Mouse (Mus musculus): ENCODE data around the gene Gm12253. TPM values are rescaled to one million over a fixed set of nuclear protein-coding genes. Genes with fewer than 3 reads are reported as not detected.

The Gm12253 gene
- 0.36 and 0.42 TPM in 2 replicates for polyA plus RNA-seq (2012; rRNA removed)

DNA sequence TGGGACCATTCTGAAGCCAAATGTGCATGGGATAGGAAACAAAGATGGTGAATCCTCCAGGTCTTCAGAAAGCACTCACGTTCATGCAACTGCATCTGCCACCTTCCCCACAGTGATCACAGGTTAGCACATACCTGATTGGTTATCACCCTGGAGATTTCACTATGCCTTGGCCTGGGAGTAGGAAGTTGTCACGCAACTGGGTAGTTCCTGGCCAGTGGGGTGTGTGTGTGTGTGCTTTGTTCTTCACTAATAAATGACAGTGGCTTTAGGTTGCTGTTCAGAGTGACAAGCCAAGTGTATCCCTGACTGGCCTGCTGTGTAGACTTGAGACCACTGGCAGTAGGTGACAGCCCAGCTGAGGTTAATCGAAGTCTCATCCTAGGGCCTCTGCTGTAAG lies at the start of gene Gm12253:
Gene Gm12253 (plus strand): TSS at position 301 of the 400 bp plus-strand sequence.
- 88% methylated on average over 3 of the region's 3 CpGs for WGBS
- Histone ChIP-seq H3K36me3 (ENCODE audit: control insufficient read depth, insufficient read depth, low read length) (no peaks in the 10 kb centered on the region), H3K4me1 (replicated peaks; ENCODE audit: control insufficient read depth, insufficient read depth, low read length) (peaks cover 7% of the 10 kb centered on the region), H3K27ac (ENCODE audit: control insufficient read depth, insufficient read depth, low read length) (no peak within 1 kb of the TSS), H3K4me3 (ENCODE audit: control insufficient read depth, insufficient read depth, low read length) (no peak within 1 kb of the TSS), H3K27me3 (ENCODE audit: control insufficient read depth, insufficient read depth, low read length) (no peaks in the 10 kb centered on the region)
- no peak for DNase-seq
- no peak for TF ChIP-seq POLR2A (IDR thresholded peaks at IDR 0.05; ENCODE audit: control insufficient read depth, extremely low read depth, insufficient read depth, low read length, poor library complexity)
- no peak for TF ChIP-seq CTCF (IDR thresholded peaks at IDR 0.05; ENCODE audit: borderline replicate concordance, control insufficient read depth, extremely low read depth, insufficient read depth, low read length, poor library complexity)

DNA sequence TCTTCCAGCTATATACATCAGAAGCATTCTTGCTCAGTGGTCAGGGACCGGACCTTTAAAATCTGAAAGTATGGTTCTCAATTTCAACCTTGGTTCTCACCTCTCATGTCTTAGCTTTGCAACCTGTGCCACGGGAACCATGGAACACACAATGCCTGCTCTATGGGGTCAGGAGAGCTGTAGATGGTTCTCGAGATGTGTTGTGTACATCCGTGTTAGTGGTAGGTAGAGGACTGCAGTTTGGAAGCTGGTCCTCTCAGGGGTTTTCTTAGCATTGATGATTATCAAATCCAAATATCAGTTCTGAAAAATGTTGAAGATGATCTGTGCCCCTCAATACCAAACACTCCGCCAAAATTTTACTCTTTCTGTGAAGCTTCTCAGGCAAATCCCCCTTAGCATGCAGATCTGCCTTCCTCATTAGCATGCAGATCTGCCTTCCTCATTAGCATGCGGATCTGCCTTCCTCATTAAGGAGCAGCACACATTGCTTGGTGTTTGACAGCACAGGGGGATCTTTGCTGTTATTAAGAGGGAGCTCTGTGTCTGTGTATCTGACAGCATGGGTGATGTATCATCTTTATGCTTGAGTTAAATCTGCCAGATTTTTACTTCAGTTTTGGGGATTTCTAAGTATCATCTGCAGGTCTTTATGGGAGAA lies 32.2 kb upstream of the Gm12253 start:
- no peak overlapping the region for H3K27ac ChIP-seq (ENCODE audit: control insufficient read depth, insufficient read depth, low read length)
- H3K4me1 ChIP-seq (replicated peaks; ENCODE audit: control insufficient read depth, insufficient read depth, low read length) = no peaks in the 10 kb centered on the region
- DNase-seq = no peak
- H3K27me3 ChIP-seq (ENCODE audit: control insufficient read depth, insufficient read depth, low read length) = no peaks in the 10 kb centered on the region
- no peak overlapping the region for H3K4me3 ChIP-seq (ENCODE audit: control insufficient read depth, insufficient read depth, low read length)
- 65% methylated on average over 6 of the region's 6 CpGs for WGBS
- TF ChIP-seq CTCF (IDR thresholded peaks at IDR 0.05; ENCODE audit: borderline replicate concordance, control insufficient read depth, extremely low read depth, insufficient read depth, low read length, poor library complexity) (no peak), POLR2A (IDR thresholded peaks at IDR 0.05; ENCODE audit: control insufficient read depth, extremely low read depth, insufficient read depth, low read length, poor library complexity) (no peak)
- H3K36me3 ChIP-seq (ENCODE audit: control insufficient read depth, insufficient read depth, low read length) = no peaks in the 10 kb centered on the region

DNA sequence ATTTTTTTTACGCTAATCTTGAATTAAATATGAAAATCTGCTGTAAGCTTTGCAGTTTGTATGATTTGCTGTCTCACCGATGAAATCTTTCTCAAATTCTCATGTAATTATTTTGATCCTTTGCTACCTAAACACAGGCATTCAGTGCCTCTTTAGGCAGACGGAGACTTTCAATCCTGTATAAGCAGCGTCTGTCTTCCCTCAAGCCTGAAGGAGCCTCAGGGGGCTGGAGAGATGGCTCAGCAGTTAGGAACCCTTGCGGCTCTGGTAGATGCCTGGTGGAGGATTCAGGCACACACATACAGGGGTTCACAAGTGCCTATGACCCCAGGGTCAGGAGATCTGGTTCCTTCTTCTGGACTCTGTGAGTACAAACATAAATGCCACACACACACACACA lies 31.7 kb upstream of the Gm12253 start:
- no peak overlapping the region for H3K4me3 ChIP-seq (ENCODE audit: control insufficient read depth, insufficient read depth, low read length)
- no peaks in the 10 kb centered on the region for H3K36me3 ChIP-seq (ENCODE audit: control insufficient read depth, insufficient read depth, low read length)
- TF ChIP-seq CTCF (IDR thresholded peaks at IDR 0.05; ENCODE audit: borderline replicate concordance, control insufficient read depth, extremely low read depth, insufficient read depth, low read length, poor library complexity) (no peak), POLR2A (IDR thresholded peaks at IDR 0.05; ENCODE audit: control insufficient read depth, extremely low read depth, insufficient read depth, low read length, poor library complexity) (no peak)
- no peaks in the 10 kb centered on the region for H3K4me1 ChIP-seq (replicated peaks; ENCODE audit: control insufficient read depth, insufficient read depth, low read length)
- no peak for DNase-seq
- H3K27me3 ChIP-seq (ENCODE audit: control insufficient read depth, insufficient read depth, low read length) = no peaks in the 10 kb centered on the region
- WGBS = 74% methylated on average over 5 of the region's 5 CpGs
- H3K27ac ChIP-seq (ENCODE audit: control insufficient read depth, insufficient read depth, low read length) = no peak overlapping the region

DNA sequence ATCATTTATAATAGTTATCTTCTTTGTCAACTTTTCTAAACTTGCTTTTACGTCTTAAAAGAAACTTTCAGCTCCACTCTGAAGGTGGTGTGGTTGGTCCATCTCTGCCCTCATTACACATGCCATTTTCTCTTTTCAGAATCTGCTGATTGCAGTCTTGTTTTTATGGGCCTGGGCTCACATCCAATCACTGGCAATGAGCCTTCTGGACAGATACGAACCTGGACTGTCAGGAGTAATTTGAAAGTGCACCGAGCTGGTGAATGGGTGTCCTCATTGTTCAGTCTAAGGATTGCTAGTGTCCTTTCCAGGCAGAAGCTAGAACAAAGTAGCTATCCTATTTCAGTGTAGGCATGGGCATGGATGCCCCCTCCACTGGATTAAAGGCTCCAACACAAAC lies 24.3 kb upstream of the Gm12253 start:
- no peak for TF ChIP-seq CTCF (IDR thresholded peaks at IDR 0.05; ENCODE audit: borderline replicate concordance, control insufficient read depth, extremely low read depth, insufficient read depth, low read length, poor library complexity)
- no peak for DNase-seq
- WGBS = 83% methylated on average over 3 of the region's 3 CpGs
- Histone ChIP-seq H3K4me3 (ENCODE audit: control insufficient read depth, insufficient read depth, low read length) (no peak overlapping the region), H3K36me3 (ENCODE audit: control insufficient read depth, insufficient read depth, low read length) (no peaks in the 10 kb centered on the region), H3K4me1 (replicated peaks; ENCODE audit: control insufficient read depth, insufficient read depth, low read length) (no peaks in the 10 kb centered on the region), H3K27ac (ENCODE audit: control insufficient read depth, insufficient read depth, low read length) (no peak overlapping the region), H3K27me3 (ENCODE audit: control insufficient read depth, insufficient read depth, low read length) (no peaks in the 10 kb centered on the region)

DNA sequence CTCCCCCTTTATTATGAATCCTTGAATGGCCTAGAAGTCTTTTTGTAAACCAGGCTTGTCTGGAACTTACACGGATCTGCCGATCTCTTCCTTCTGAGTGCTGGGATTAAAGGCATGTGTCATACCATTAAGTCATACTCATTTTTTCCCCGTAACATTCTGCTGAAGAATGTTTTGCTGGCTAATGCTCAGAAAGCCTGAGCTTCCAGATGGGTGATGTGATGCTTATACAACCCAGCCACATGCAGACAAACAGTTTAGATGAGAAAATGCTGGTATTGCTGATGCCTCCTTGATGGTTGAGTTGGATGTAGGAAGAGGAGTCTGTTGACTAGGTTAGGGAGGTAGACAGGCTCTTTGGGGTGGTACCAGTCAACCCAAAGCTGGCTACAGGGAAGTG lies 14.0 kb upstream of the Gm12253 start:
- DNase-seq = no peak
- no peak overlapping the region for H3K4me3 ChIP-seq (ENCODE audit: control insufficient read depth, insufficient read depth, low read length)
- H3K4me1 ChIP-seq (replicated peaks; ENCODE audit: control insufficient read depth, insufficient read depth, low read length) = no peaks in the 10 kb centered on the region
- no peak for TF ChIP-seq POLR2A (IDR thresholded peaks at IDR 0.05; ENCODE audit: control insufficient read depth, extremely low read depth, insufficient read depth, low read length, poor library complexity)
- TF ChIP-seq CTCF (IDR thresholded peaks at IDR 0.05; ENCODE audit: borderline replicate concordance, control insufficient read depth, extremely low read depth, insufficient read depth, low read length, poor library complexity) = no peak
- no peaks in the 10 kb centered on the region for H3K36me3 ChIP-seq (ENCODE audit: control insufficient read depth, insufficient read depth, low read length)
- no peak overlapping the region for H3K27ac ChIP-seq (ENCODE audit: control insufficient read depth, insufficient read depth, low read length)
- 82% methylated on average over 3 of the region's 3 CpGs for WGBS
- H3K27me3 ChIP-seq (ENCODE audit: control insufficient read depth, insufficient read depth, low read length) = no peaks in the 10 kb centered on the region

DNA sequence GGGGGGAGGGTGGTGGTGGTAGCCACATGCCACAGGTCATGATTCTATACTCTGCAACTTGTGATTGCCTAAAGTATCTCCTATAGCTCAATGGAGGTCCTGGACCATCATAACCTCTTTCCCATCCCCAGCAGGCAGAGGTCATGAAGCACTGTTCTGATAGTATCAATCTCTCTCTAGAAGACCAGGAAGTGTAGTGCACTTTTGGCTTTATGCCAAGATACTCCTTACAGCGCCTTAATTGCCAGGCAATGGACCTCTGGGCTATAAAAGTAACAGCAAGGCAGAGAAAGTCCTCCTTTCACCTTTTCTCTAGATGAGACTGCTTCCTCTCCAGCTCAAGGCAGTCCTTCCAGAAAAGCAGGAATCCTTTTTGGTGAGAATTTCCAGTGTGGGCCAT lies 11.5 kb upstream of the Gm12253 start, which contains the start of gene 1810065E05Rik:
Gene 1810065E05Rik (plus strand): TSS at position 297 of the 400 bp plus-strand sequence.
- Histone ChIP-seq H3K27ac (ENCODE audit: control insufficient read depth, insufficient read depth, low read length) (no peak within 1 kb of the TSS), H3K36me3 (ENCODE audit: control insufficient read depth, insufficient read depth, low read length) (no peaks in the 10 kb centered on the region), H3K27me3 (ENCODE audit: control insufficient read depth, insufficient read depth, low read length) (no peaks in the 10 kb centered on the region), H3K4me1 (replicated peaks; ENCODE audit: control insufficient read depth, insufficient read depth, low read length) (no peaks in the 10 kb centered on the region), H3K4me3 (ENCODE audit: control insufficient read depth, insufficient read depth, low read length) (no peak within 1 kb of the TSS)
- TF ChIP-seq CTCF (IDR thresholded peaks at IDR 0.05; ENCODE audit: borderline replicate concordance, control insufficient read depth, extremely low read depth, insufficient read depth, low read length, poor library complexity) (no peak), POLR2A (IDR thresholded peaks at IDR 0.05; ENCODE audit: control insufficient read depth, extremely low read depth, insufficient read depth, low read length, poor library complexity) (no peak)
- WGBS = 49% methylated on average over 1 of the region's 1 CpGs
- no peak for DNase-seq

DNA sequence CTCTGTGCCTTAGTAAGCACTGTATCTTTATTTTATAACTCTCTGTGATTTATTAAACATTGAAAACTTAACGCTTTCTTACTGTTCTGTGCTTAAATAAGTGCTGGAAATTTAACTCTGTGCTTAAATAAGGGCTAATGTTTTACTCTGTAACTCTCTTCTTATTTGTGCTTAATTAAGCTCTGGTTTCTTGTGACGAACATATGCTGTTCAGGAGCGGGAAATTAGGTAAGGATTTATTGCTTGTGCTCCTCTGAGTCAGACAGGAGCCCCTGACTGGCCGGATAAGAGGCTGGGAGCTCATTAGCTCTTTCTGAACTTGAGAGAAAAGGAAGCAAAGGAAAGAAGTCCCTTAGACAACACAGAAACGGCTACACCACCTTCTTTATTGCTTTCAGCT lies 5.5 kb downstream of the Gm12253 start:
- 50% methylated on average over 5 of the region's 5 CpGs for WGBS
- TF ChIP-seq POLR2A (IDR thresholded peaks at IDR 0.05; ENCODE audit: control insufficient read depth, extremely low read depth, insufficient read depth, low read length, poor library complexity) = no peak

More for the DNA sequence above, 5.5 kb downstream of the Gm12253 start:
- DNase-seq = no peak
- Histone ChIP-seq H3K4me3 (ENCODE audit: control insufficient read depth, insufficient read depth, low read length) (no peak overlapping the region), H3K4me1 (replicated peaks; ENCODE audit: control insufficient read depth, insufficient read depth, low read length) (peaks cover 10% of the 10 kb centered on the region), H3K36me3 (ENCODE audit: control insufficient read depth, insufficient read depth, low read length) (no peaks in the 10 kb centered on the region), H3K27ac (ENCODE audit: control insufficient read depth, insufficient read depth, low read length) (no peak overlapping the region), H3K27me3 (ENCODE audit: control insufficient read depth, insufficient read depth, low read length) (no peaks in the 10 kb centered on the region)
